In the genomic region with DNA sequence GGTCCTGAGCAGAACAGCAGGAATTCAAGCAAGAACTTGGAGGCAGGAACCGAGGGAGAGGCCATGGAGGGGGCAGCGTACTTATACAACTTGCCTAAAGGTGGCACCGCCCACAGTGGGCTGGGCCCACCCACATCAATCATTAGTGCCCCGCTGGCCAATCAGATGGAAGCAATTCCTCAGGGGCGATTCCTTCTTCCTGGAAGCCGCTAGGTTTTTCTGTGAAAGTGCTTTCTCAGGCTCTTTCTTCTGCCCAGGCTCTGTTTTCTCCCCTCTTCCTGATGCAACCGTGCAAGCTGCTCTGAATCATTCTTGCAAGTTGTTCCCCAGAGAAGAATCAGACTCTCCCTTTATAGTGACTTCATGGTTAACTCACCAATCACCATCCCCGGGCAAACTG, we compare ENCODE assay signal across 18 mouse cellular contexts.
DNase-seq lines count a peak whose midpoint lies in the region; ATAC-seq and TF ChIP-seq lines count a peak whose summit lies in the region.
"Had no signal": no experiment of that assay in that cellular context is flagged by ENCODE, and none has a peak within 500 bp of the region (broad histone marks: within the 10 kb centered on the region; RNA-seq: fewer than 3 reads in every experiment).

No protein-coding gene starts in this region.

- H3K9me3 ChIP-seq in heart, embryonic 11.5 days (replicated peaks; ENCODE audit: control insufficient read depth, low read length) = no peaks in the 10 kb centered on the region
- no peaks in the 10 kb centered on the region for H3K9me3 ChIP-seq in intestine, postnatal 0 days (ENCODE audit: control insufficient read depth)
- no peaks in the 10 kb centered on the region for H3K9me3 ChIP-seq in forebrain, embryonic 14.5 days (replicated peaks; ENCODE audit: control insufficient read depth, low read length)
- H3K9me3 ChIP-seq: forebrain, embryonic 10.5 days; limb, embryonic 15.5 days; midbrain, embryonic 10.5 days had no signal

- H3K27me3 ChIP-seq in heart, embryonic 11.5 days (ENCODE audit: control insufficient read depth, insufficient read depth, low read length) = no peaks in the 10 kb centered on the region
- H3K27me3 ChIP-seq in intestine, postnatal 0 days (replicated peaks; ENCODE audit: control insufficient read depth, insufficient read depth, low read length) = no peaks in the 10 kb centered on the region
- H3K27me3 ChIP-seq in forebrain, embryonic 14.5 days (replicated peaks; ENCODE audit: control insufficient read depth, insufficient read depth, low read length) = no peaks in the 10 kb centered on the region
- H3K27me3 ChIP-seq: limb, embryonic 15.5 days had no signal

- no peak for TF ChIP-seq CTCF in intestine, postnatal 0 days (IDR thresholded peaks at IDR 0.05; ENCODE audit: low read depth)

- no peak overlapping the region for H3K4me3 ChIP-seq in heart, embryonic 11.5 days (ENCODE audit: low read depth, low read length)
- H3K4me3 ChIP-seq in brown adipose tissue, adult 24 weeks (ENCODE audit: insufficient read depth, low read depth, low read length) = no peak overlapping the region
- H3K4me3 ChIP-seq in intestine, postnatal 0 days (ENCODE audit: low read depth, low read length) = no peak overlapping the region
- H3K4me3 ChIP-seq in forebrain, embryonic 14.5 days (ENCODE audit: low read depth, low read length) = no peak overlapping the region
- H3K4me3 ChIP-seq: forebrain, embryonic 10.5 days; layer of hippocampus, adult 2 months; limb, embryonic 15.5 days; midbrain, embryonic 10.5 days had no signal

- no peak overlapping the region for H3K9ac ChIP-seq in heart, embryonic 11.5 days (ENCODE audit: low read depth, low read length)
- H3K9ac ChIP-seq in intestine, postnatal 0 days (ENCODE audit: low read depth, low read length) = no peak overlapping the region
- no peak overlapping the region for H3K9ac ChIP-seq in forebrain, embryonic 14.5 days (ENCODE audit: low read length)
- H3K9ac ChIP-seq: limb, embryonic 15.5 days; liver, postnatal 0 days had no signal

- 88% methylated on average over 8 of the region's 8 CpGs for WGBS in heart, embryonic 11.5 days (ENCODE audit: insufficient replicate concordance)
- WGBS in intestine, postnatal 0 days = 80% methylated on average over 8 of the region's 8 CpGs
- WGBS in forebrain, embryonic 14.5 days = 90% methylated on average over 8 of the region's 8 CpGs

- H3K4me2 ChIP-seq in heart, embryonic 11.5 days = no peak overlapping the region
- no peak overlapping the region for H3K4me2 ChIP-seq in intestine, postnatal 0 days (replicated peaks; ENCODE audit: low read depth)
- H3K4me2 ChIP-seq in forebrain, embryonic 14.5 days (ENCODE audit: low read length) = no peak overlapping the region
- H3K4me2 ChIP-seq: limb, embryonic 15.5 days had no signal

- no peaks in the 10 kb centered on the region for H3K4me1 ChIP-seq in heart, embryonic 11.5 days (ENCODE audit: control insufficient read depth, insufficient read depth, low read length)
- peaks cover 4% of the 10 kb centered on the region for H3K4me1 ChIP-seq in brown adipose tissue, adult 24 weeks (ENCODE audit: control insufficient read depth, insufficient read depth, insufficient read length, low read length)
- no peaks in the 10 kb centered on the region for H3K4me1 ChIP-seq in intestine, postnatal 0 days (replicated peaks; ENCODE audit: control insufficient read depth, insufficient read depth, low read length)
- H3K4me1 ChIP-seq in forebrain, embryonic 14.5 days (ENCODE audit: control insufficient read depth, insufficient read depth, low read length) = no peaks in the 10 kb centered on the region

- no peaks in the 10 kb centered on the region for H3K36me3 ChIP-seq in heart, embryonic 11.5 days (ENCODE audit: control insufficient read depth, insufficient read depth, low read length)
- no peaks in the 10 kb centered on the region for H3K36me3 ChIP-seq in intestine, postnatal 0 days (ENCODE audit: control insufficient read depth, insufficient read depth)
- no peaks in the 10 kb centered on the region for H3K36me3 ChIP-seq in forebrain, embryonic 14.5 days (ENCODE audit: control insufficient read depth, insufficient read depth, low read length)
- H3K36me3 ChIP-seq: forebrain, embryonic 10.5 days; limb, embryonic 15.5 days had no signal

- no peak for ATAC-seq in heart, embryonic 11.5 days (replicated peaks; ENCODE audit: insufficient number of reproducible peaks, low FRiP score, low TSS enrichment)
- ATAC-seq in intestine, postnatal 0 days = no peak
- no peak for ATAC-seq in forebrain, embryonic 14.5 days
- ATAC-seq: inflammation-experienced regulatory T-cells, adult 6 months; liver, postnatal 0 days had no signal

- DNase-seq in heart, adult 11 months = peak; percentile 91
- peak; percentile 87 for DNase-seq in 3T3-L1 (ENCODE audit: low read depth, low spot score)
- peak; percentile 48 for DNase-seq in gastrocnemius, postnatal 25 days
- DNase-seq in right cerebral cortex, postnatal 10 days (ENCODE audit: low spot score in 2 of 2) = no peak
- DNase-seq in forebrain, embryonic 14.5 days (ENCODE audit: low spot score) = no peak
- DNase-seq: B cell, adult 2 months; cerebellum, adult 11 months; liver, postnatal 0 days; right cerebral cortex, postnatal 14 days; thymus, adult 18-20 months had no signal

- H3K27ac ChIP-seq in heart, embryonic 11.5 days (ENCODE audit: low read depth, low read length) = no peak overlapping the region
- H3K27ac ChIP-seq in brown adipose tissue, adult 24 weeks (replicated peaks; ENCODE audit: low read depth, low read length) = peak overlapping the region; percentile 36; the same call in 1 of the 2 replicates
- no peak overlapping the region for H3K27ac ChIP-seq in intestine, postnatal 0 days (ENCODE audit: low read depth, low read length)
- H3K27ac ChIP-seq in forebrain, embryonic 14.5 days (ENCODE audit: low read depth, low read length) = no peak overlapping the region
- H3K27ac ChIP-seq: forebrain, embryonic 10.5 days; layer of hippocampus, adult 2 months; limb, embryonic 15.5 days; midbrain, embryonic 10.5 days had no signal

Comparison
In these comparisons a context has a peak if more than half of its experiments do, and no peak if none do; other contexts are left out.
1. DNase-seq: peak in heart, adult 11 months (single experiment), 3T3-L1 (single experiment) and gastrocnemius, postnatal 25 days (single experiment); none in right cerebral cortex, postnatal 10 days (0 of 2) and forebrain, embryonic 14.5 days (single experiment).